Mouse (Mus musculus) testis, postnatal 10 days (tissue): ENCODE results near the gene Cacna1g.

Source experiments
- DNase-seq: peaks from one replicate; pipeline ENCODE4 v3.0.0; 2021; ENCODE audit warnings: low spot score

Cacna1g gene

DNA sequence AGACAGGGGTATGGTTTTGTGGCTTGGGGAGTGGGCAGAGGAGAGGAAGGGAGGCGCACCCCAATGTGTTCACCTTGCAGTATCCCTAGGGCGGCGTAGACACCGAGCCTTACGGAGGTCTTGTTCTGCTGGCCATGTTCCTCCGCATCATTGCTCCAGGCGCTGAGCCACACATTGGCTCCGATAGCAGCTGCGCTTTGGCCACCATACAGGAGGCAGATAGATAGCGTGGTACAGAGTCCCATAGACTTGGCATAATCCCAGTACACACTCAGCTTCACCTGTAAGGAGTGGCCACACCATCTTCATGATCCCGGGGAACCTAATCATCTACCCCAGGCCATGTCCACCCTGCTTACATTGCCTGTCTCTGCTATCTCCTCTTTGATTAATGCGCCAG, 114.8 kb downstream of the Cacna1g start:
- no peak for DNase-seq
